Mouse (Mus musculus): ENCODE results near the gene Ankfn1. TPM values are rescaled to one million over a fixed set of nuclear protein-coding genes. Genes with fewer than 3 reads are reported as not detected.

Ankfn1 gene
- polyA plus RNA-seq, 1 experiment from 2014 or later = 0.39 TPM

- Histone ChIP-seq H3K36me3 (ENCODE audit: control insufficient read depth, insufficient read depth, low read length) (no peaks in the 10 kb centered on the region), H3K27ac (ENCODE audit: low read length) (no peak overlapping the region), H3K4me2 (replicated peaks; ENCODE audit: low read depth, low read length) (no peak overlapping the region), H3K9me3 (ENCODE audit: control insufficient read depth, low read depth, low read length) (no peaks in the 10 kb centered on the region), H3K4me3 (ENCODE audit: low read depth, low read length) (no peak overlapping the region), H3K4me1 (ENCODE audit: control insufficient read depth, insufficient read depth, low read length) (0 out of 2 replicates have a peak, but pooled peaks cover 3% of the 10 kb centered on the region), H3K9ac (replicated peaks; ENCODE audit: low read depth, low read length) (no peak overlapping the region), H3K27me3 (ENCODE audit: control insufficient read depth, insufficient read depth, low read length) (no peaks in the 10 kb centered on the region)
- 77% methylated on average over 3 of the region's 3 CpGs for WGBS
- no peak for ATAC-seq (ENCODE audit: insufficient number of reproducible peaks, insufficient read depth, low FRiP score, low read depth)
Observed at GRCm38 (mm10) chr11:89774913-89775312, 2.5 kb downstream of the Ankfn1 start.

DNA sequence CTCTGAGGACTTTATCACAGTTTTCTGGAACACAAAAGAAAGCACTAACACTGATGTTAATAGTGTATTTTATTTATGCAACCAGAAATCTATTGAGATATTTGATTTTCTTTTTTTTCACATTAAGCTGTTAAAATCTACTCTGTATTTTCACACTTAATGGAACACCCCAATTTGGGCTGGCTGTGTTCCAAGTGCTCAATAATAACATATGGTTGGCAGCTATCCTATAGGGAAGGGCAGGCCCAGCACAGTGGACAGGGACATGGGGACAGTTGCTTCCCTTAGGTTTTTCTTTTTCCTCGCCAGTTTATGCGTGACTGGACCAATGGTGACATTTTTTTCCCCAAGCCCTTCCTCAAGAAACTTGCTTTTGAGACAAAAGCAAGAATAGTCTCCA is 4.5 kb downstream of the Ankfn1 start:
- no peak overlapping the region for H3K27ac ChIP-seq (ENCODE audit: low read length)
- H3K9ac ChIP-seq (replicated peaks; ENCODE audit: low read depth, low read length) = no peak overlapping the region
- H3K27me3 ChIP-seq (ENCODE audit: control insufficient read depth, insufficient read depth, low read length) = no peaks in the 10 kb centered on the region
- no peak for ATAC-seq (ENCODE audit: insufficient number of reproducible peaks, insufficient read depth, low FRiP score, low read depth)
- H3K4me3 ChIP-seq (ENCODE audit: low read depth, low read length) = no peak overlapping the region
- no peak overlapping the region for H3K4me2 ChIP-seq (replicated peaks; ENCODE audit: low read depth, low read length)
- H3K4me1 ChIP-seq (ENCODE audit: control insufficient read depth, insufficient read depth, low read length) = 0 out of 2 replicates have a peak, but pooled peaks cover 3% of the 10 kb centered on the region
- H3K9me3 ChIP-seq (ENCODE audit: control insufficient read depth, low read depth, low read length) = no peaks in the 10 kb centered on the region
- 81% methylated on average over 2 of the region's 2 CpGs for WGBS
- H3K36me3 ChIP-seq (ENCODE audit: control insufficient read depth, insufficient read depth, low read length) = no peaks in the 10 kb centered on the region

DNA sequence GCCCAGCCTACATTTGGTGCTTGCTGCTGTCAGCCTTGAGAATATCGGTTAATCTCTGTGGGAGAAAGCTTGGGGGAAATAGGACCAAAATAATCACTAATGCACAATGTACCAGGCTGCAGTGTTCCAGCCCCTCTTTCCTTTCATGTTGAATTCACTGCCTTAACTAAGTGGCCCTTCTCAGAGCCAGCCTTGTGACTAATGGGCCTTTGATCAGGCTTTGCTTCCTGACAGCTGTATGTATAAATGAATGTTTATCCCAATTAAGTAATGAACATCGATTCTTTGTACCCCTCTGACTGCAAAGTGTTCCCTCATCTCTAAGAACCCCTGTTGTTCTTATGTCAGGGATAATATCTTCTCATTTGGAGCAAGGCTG is 11.7 kb downstream of the Ankfn1 start:
- H3K4me1 ChIP-seq (ENCODE audit: control insufficient read depth, insufficient read depth, low read length) = no peaks in the 10 kb centered on the region
- ATAC-seq (ENCODE audit: insufficient number of reproducible peaks, insufficient read depth, low FRiP score, low read depth) = no peak
- no peaks in the 10 kb centered on the region for H3K36me3 ChIP-seq (ENCODE audit: control insufficient read depth, insufficient read depth, low read length)

DNA sequence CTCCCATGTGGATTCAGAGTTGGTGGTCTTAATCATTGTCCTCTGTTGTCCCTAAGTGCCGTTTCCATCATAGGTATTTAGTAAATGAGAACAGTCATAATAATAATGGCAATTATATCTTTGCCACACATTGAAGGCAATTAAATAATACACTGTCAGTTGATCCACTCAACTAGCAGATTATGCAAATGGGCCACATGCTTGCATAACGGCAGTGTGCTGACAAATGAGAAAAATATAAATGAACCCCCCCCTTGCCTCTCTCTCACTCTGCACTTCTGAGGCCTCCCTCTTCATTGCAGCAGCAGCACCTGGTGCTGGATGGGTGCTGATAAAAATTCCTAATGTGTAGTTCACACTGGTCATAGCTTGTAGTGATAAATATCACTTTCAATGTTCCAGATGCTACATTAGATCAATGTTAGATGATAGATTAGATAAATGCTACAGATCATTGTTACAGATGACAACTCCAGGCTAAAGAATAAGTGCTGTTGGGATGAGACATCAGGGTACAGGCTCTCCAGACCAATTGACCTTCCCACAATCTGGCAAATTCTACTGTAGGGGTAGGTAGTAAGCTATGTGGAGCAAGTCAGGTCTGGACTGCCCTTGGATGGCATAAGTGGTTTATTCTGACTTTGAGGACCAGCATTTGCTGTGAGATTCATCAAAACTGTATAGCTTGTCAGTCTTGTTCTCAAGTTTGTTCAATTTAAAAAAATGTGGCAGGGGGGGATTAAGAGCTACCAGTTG is 12.3 kb downstream of the Ankfn1 start:
- WGBS = 90% methylated on average over 2 of the region's 2 CpGs

More for the DNA sequence above, 11.7 kb downstream of the Ankfn1 start:
- Histone ChIP-seq H3K9ac (replicated peaks; ENCODE audit: low read depth, low read length) (no peak overlapping the region), H3K27ac (ENCODE audit: low read length) (no peak overlapping the region), H3K9me3 (ENCODE audit: control insufficient read depth, low read depth, low read length) (no peaks in the 10 kb centered on the region), H3K4me3 (ENCODE audit: low read depth, low read length) (no peak overlapping the region), H3K27me3 (ENCODE audit: control insufficient read depth, insufficient read depth, low read length) (no peaks in the 10 kb centered on the region), H3K4me2 (replicated peaks; ENCODE audit: low read depth, low read length) (no peak overlapping the region)
- WGBS = 66% methylated on average over 2 of the region's 2 CpGs

DNA sequence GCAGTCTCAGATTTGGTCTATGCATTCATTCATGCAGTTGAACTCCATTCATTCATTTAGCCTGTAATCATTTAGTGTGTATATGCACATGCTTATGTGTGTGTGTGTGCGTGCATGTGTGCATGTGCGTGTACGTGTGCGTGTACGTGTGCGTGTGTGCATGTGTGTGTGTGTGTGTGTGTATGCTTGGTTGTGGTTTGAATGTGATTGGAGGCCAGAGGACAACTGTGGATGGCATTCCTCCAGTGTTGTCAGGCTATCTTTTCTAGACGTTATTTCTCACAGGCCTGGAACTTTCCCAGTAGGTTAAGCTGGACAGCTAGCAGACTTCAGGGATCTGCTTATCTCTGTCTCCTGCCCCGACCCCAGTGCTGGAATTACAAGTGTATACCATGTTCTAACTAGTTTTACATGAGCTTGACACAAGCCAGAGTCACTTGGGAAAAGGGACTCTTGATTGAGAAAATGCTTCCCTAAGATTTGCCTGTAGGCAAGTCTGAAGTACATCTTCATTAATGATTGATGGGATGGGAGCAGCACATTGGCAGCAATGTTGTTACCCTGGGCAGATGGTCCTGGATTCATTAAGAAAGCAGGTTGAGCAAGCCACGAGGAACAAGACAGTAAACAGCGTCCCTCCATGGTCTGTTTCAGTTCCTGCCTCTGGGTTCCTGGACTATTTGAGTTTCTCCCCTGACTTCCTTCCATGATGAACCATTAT is 43.3 kb downstream of the Ankfn1 start:
- no peak overlapping the region for H3K9ac ChIP-seq (replicated peaks; ENCODE audit: low read depth, low read length)
- no peak for ATAC-seq (ENCODE audit: insufficient number of reproducible peaks, insufficient read depth, low FRiP score, low read depth)
- 73% methylated on average over 10 of the region's 10 CpGs for WGBS
- no peaks in the 10 kb centered on the region for H3K9me3 ChIP-seq (ENCODE audit: control insufficient read depth, low read depth, low read length)
- H3K36me3 ChIP-seq (ENCODE audit: control insufficient read depth, insufficient read depth, low read length) = no peaks in the 10 kb centered on the region
- no peaks in the 10 kb centered on the region for H3K27me3 ChIP-seq (ENCODE audit: control insufficient read depth, insufficient read depth, low read length)
- H3K4me2 ChIP-seq (replicated peaks; ENCODE audit: low read depth, low read length) = no peak overlapping the region
- H3K4me1 ChIP-seq (ENCODE audit: control insufficient read depth, insufficient read depth, low read length) = no peaks in the 10 kb centered on the region
- no peak overlapping the region for H3K27ac ChIP-seq (ENCODE audit: low read length)
- no peak overlapping the region for H3K4me3 ChIP-seq (ENCODE audit: low read depth, low read length)

More for the DNA sequence above, 12.3 kb downstream of the Ankfn1 start:
- no peak overlapping the region for H3K4me3 ChIP-seq (ENCODE audit: low read depth, low read length)
- H3K9me3 ChIP-seq (ENCODE audit: control insufficient read depth, low read depth, low read length) = no peaks in the 10 kb centered on the region
- no peak overlapping the region for H3K27ac ChIP-seq (ENCODE audit: low read length)
- H3K27me3 ChIP-seq (ENCODE audit: control insufficient read depth, insufficient read depth, low read length) = no peaks in the 10 kb centered on the region
- no peak for ATAC-seq (ENCODE audit: insufficient number of reproducible peaks, insufficient read depth, low FRiP score, low read depth)
- no peaks in the 10 kb centered on the region for H3K4me1 ChIP-seq (ENCODE audit: control insufficient read depth, insufficient read depth, low read length)
- no peak overlapping the region for H3K4me2 ChIP-seq (replicated peaks; ENCODE audit: low read depth, low read length)
- no peaks in the 10 kb centered on the region for H3K36me3 ChIP-seq (ENCODE audit: control insufficient read depth, insufficient read depth, low read length)
- no peak overlapping the region for H3K9ac ChIP-seq (replicated peaks; ENCODE audit: low read depth, low read length)

GRCm38 (mm10) chr11:89733526-89733925 is 43.9 kb downstream of the Ankfn1 start:
- 65% methylated on average over 7 of the region's 7 CpGs for WGBS
- no peak overlapping the region for H3K9ac ChIP-seq (replicated peaks; ENCODE audit: low read depth, low read length)
- no peak overlapping the region for H3K27ac ChIP-seq (ENCODE audit: low read length)

DNA sequence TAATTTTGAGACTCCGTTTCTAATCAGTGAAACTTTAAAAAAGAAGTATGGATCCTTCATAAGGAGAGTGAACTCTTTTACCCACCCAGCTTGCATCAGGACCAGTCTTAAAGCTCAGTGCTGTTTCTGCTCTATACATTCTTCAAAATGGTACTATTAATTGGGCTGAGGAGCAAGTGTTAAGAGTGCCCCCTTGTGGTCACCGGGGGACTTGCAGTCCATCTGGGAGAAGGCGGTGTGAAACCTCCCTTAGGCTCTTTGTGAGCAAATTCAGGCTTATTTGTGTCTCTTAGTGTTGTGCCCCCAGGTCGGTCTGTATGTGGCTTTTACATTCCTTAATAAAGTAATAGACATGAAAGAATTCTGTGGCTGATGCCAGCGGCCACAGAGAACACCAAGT is 56.6 kb downstream of the Ankfn1 start:
- Histone ChIP-seq H3K9ac (replicated peaks; ENCODE audit: low read depth, low read length) (no peak overlapping the region), H3K4me1 (ENCODE audit: control insufficient read depth, insufficient read depth, low read length) (no peaks in the 10 kb centered on the region), H3K9me3 (ENCODE audit: control insufficient read depth, low read depth, low read length) (no peaks in the 10 kb centered on the region), H3K4me3 (ENCODE audit: low read depth, low read length) (no peak overlapping the region), H3K4me2 (replicated peaks; ENCODE audit: low read depth, low read length) (no peak overlapping the region), H3K36me3 (ENCODE audit: control insufficient read depth, insufficient read depth, low read length) (no peaks in the 10 kb centered on the region), H3K27ac (ENCODE audit: low read length) (no peak overlapping the region), H3K27me3 (ENCODE audit: control insufficient read depth, insufficient read depth, low read length) (no peaks in the 10 kb centered on the region)
- WGBS = 14% methylated on average over 5 of the region's 5 CpGs
- ATAC-seq (ENCODE audit: insufficient number of reproducible peaks, insufficient read depth, low FRiP score, low read depth) = no peak

More at GRCm38 (mm10) chr11:89733526-89733925, 43.9 kb downstream of the Ankfn1 start:
- Histone ChIP-seq H3K4me1 (ENCODE audit: control insufficient read depth, insufficient read depth, low read length) (no peaks in the 10 kb centered on the region), H3K27me3 (ENCODE audit: control insufficient read depth, insufficient read depth, low read length) (no peaks in the 10 kb centered on the region), H3K36me3 (ENCODE audit: control insufficient read depth, insufficient read depth, low read length) (no peaks in the 10 kb centered on the region), H3K4me2 (replicated peaks; ENCODE audit: low read depth, low read length) (no peak overlapping the region), H3K9me3 (ENCODE audit: control insufficient read depth, low read depth, low read length) (no peaks in the 10 kb centered on the region), H3K4me3 (ENCODE audit: low read depth, low read length) (no peak overlapping the region)
- ATAC-seq (ENCODE audit: insufficient number of reproducible peaks, insufficient read depth, low FRiP score, low read depth) = no peak

- 72% methylated on average over 14 of the region's 14 CpGs for WGBS
- Histone ChIP-seq H3K27ac (ENCODE audit: low read length) (no peak overlapping the region), H3K27me3 (ENCODE audit: control insufficient read depth, insufficient read depth, low read length) (no peaks in the 10 kb centered on the region), H3K36me3 (ENCODE audit: control insufficient read depth, insufficient read depth, low read length) (no peaks in the 10 kb centered on the region), H3K4me2 (replicated peaks; ENCODE audit: low read depth, low read length) (no peak overlapping the region), H3K4me3 (ENCODE audit: low read depth, low read length) (no peak overlapping the region), H3K4me1 (ENCODE audit: control insufficient read depth, insufficient read depth, low read length) (no peaks in the 10 kb centered on the region), H3K9me3 (ENCODE audit: control insufficient read depth, low read depth, low read length) (no peaks in the 10 kb centered on the region), H3K9ac (replicated peaks; ENCODE audit: low read depth, low read length) (no peak overlapping the region)
- no peak for ATAC-seq (ENCODE audit: insufficient number of reproducible peaks, insufficient read depth, low FRiP score, low read depth)
Observed at GRCm38 (mm10) chr11:89718491-89718982, 58.9 kb downstream of the Ankfn1 start.

Data from stomach, embryonic 14.5 days (tissue).